Mouse (Mus musculus) lung, postnatal 0 days (tissue): Measurements from ENCODE around the gene Pik3cg.

Experiments
- CTCF ChIP-seq: IDR thresholded peaks from 2 replicates; pipeline ENCODE4 v1.5.1; 2016; ENCODE audit warnings: antibody characterized with exemption, mild to moderate bottlenecking
- EP300 ChIP-seq: IDR thresholded peaks from 2 replicates; pipeline ENCODE4 v1.6.1; 2016; ENCODE audit warnings: antibody characterized with exemption, mild to moderate bottlenecking, control low read depth

GRCm38 (mm10) chr12:32201070-32201585 lies 7.3 kb downstream of the Pik3cg start:
- TF ChIP-seq CTCF (no peak), EP300 (no peak)
